Mouse (Mus musculus): ENCODE measurements around the gene Creb3l1. TPM values are rescaled to one million over a fixed set of nuclear protein-coding genes. Genes with fewer than 3 reads are reported as not detected.
A peak's percentile ranks its signal among the peaks of the same experiment; 100 is the strongest.

The Creb3l1 gene
- polyA plus RNA-seq, 1 experiment from 2014 or later = 2.1 TPM

GRCm38 (mm10) chr2:92011424-92012353, 12.6 kb downstream of the Creb3l1 start:
- Histone ChIP-seq H3K9ac (ENCODE audit: low read length) (no peak overlapping the region), H3K36me3 (ENCODE audit: control insufficient read depth, insufficient read depth, low read length) (no peaks in the 10 kb centered on the region), H3K4me3 (ENCODE audit: low read depth, low read length) (no peak overlapping the region), H3K9me3 (ENCODE audit: control insufficient read depth, low read length) (no peaks in the 10 kb centered on the region), H3K4me2 (no peak overlapping the region), H3K4me1 (ENCODE audit: control insufficient read depth, insufficient read depth, low read length) (peaks cover 14% of the 10 kb centered on the region), H3K27ac (ENCODE audit: low read depth, low read length) (no peak overlapping the region), H3K27me3 (ENCODE audit: control insufficient read depth, insufficient read depth, low read length) (no peaks in the 10 kb centered on the region)
- ATAC-seq (ENCODE audit: low FRiP score) (no peak), DNase-seq (ENCODE audit: low spot score, missing footprints) (peak; percentile 70)
- 85% methylated on average over 12 of the region's 12 CpGs for WGBS

- H3K4me1 ChIP-seq (ENCODE audit: control insufficient read depth, insufficient read depth, low read length) = peaks cover 14% of the 10 kb centered on the region
- no peaks in the 10 kb centered on the region for H3K27me3 ChIP-seq (ENCODE audit: control insufficient read depth, insufficient read depth, low read length)
- no peaks in the 10 kb centered on the region for H3K36me3 ChIP-seq (ENCODE audit: control insufficient read depth, insufficient read depth, low read length)
- H3K4me2 ChIP-seq = peak overlapping the region; percentile 79
- no peaks in the 10 kb centered on the region for H3K9me3 ChIP-seq (ENCODE audit: control insufficient read depth, low read length)
- no peak for ATAC-seq (ENCODE audit: low FRiP score)
- H3K27ac ChIP-seq (ENCODE audit: low read depth, low read length) = no peak overlapping the region
- no peak for DNase-seq (ENCODE audit: low spot score, missing footprints)
- H3K9ac ChIP-seq (ENCODE audit: low read length) = peak overlapping the region; percentile 77
- WGBS = 4% methylated on average over 20 of the region's 20 CpGs
- peak overlapping the region; percentile 52 for H3K4me3 ChIP-seq (ENCODE audit: low read depth, low read length)
Observed at GRCm38 (mm10) chr2:92008623-92009404, 15.5 kb downstream of the Creb3l1 start.

- WGBS = under 1% methylated on average over 34 of the region's 34 CpGs
- Histone ChIP-seq H3K9me3 (ENCODE audit: control insufficient read depth, low read length) (no peaks in the 10 kb centered on the region), H3K27me3 (ENCODE audit: control insufficient read depth, insufficient read depth, low read length) (no peaks in the 10 kb centered on the region), H3K36me3 (ENCODE audit: control insufficient read depth, insufficient read depth, low read length) (no peaks in the 10 kb centered on the region), H3K27ac (ENCODE audit: low read depth, low read length) (no peak overlapping the region), H3K9ac (ENCODE audit: low read length) (peak overlapping the region; percentile 77), H3K4me2 (peak overlapping the region; percentile 79), H3K4me1 (ENCODE audit: control insufficient read depth, insufficient read depth, low read length) (peaks cover 14% of the 10 kb centered on the region), H3K4me3 (ENCODE audit: low read depth, low read length) (peak overlapping the region; percentile 52)
- DNase-seq (ENCODE audit: low spot score, missing footprints) (peak; percentile 98), ATAC-seq (ENCODE audit: low FRiP score) (peak; percentile 98)
Observed at GRCm38 (mm10) chr2:92007933-92008622, 16.2 kb downstream of the Creb3l1 start.

- Histone ChIP-seq H3K4me1 (ENCODE audit: control insufficient read depth, insufficient read depth, low read length) (peaks cover 14% of the 10 kb centered on the region), H3K4me3 (ENCODE audit: low read depth, low read length) (peak overlapping the region; percentile 52), H3K27me3 (ENCODE audit: control insufficient read depth, insufficient read depth, low read length) (no peaks in the 10 kb centered on the region), H3K36me3 (ENCODE audit: control insufficient read depth, insufficient read depth, low read length) (no peaks in the 10 kb centered on the region), H3K9ac (ENCODE audit: low read length) (peak overlapping the region; percentile 55), H3K4me2 (peak overlapping the region; percentile 79), H3K9me3 (ENCODE audit: control insufficient read depth, low read length) (no peaks in the 10 kb centered on the region), H3K27ac (ENCODE audit: low read depth, low read length) (no peak overlapping the region)
- peak; percentile 37; the same call in 1 of the 2 replicates for ATAC-seq (ENCODE audit: low FRiP score)
- 1% methylated on average over 28 of the region's 28 CpGs for WGBS
- peak; percentile 94 for DNase-seq (ENCODE audit: low spot score, missing footprints)
Observed at GRCm38 (mm10) chr2:92006983-92007921, 17.1 kb downstream of the Creb3l1 start.

- H3K4me3 ChIP-seq (ENCODE audit: low read depth, low read length) = no peak overlapping the region
- no peaks in the 10 kb centered on the region for H3K36me3 ChIP-seq (ENCODE audit: control insufficient read depth, insufficient read depth, low read length)
- H3K27me3 ChIP-seq (ENCODE audit: control insufficient read depth, insufficient read depth, low read length) = no peaks in the 10 kb centered on the region
- DNase-seq (ENCODE audit: low spot score, missing footprints) = no peak
- 54% methylated on average over 6 of the region's 6 CpGs for WGBS
- no peaks in the 10 kb centered on the region for H3K9me3 ChIP-seq (ENCODE audit: control insufficient read depth, low read length)
- H3K4me2 ChIP-seq = peak overlapping the region; percentile 79
- H3K4me1 ChIP-seq (ENCODE audit: control insufficient read depth, insufficient read depth, low read length) = peaks cover 14% of the 10 kb centered on the region
- no peak for ATAC-seq (ENCODE audit: low FRiP score)
- H3K9ac ChIP-seq (ENCODE audit: low read length) = no peak overlapping the region; the same call in 1 of the 2 replicates
- no peak overlapping the region for H3K27ac ChIP-seq (ENCODE audit: low read depth, low read length)
Observed at GRCm38 (mm10) chr2:92006491-92006890, 17.8 kb downstream of the Creb3l1 start.

GRCm38 (mm10) chr2:92004617-92005016, 19.7 kb downstream of the Creb3l1 start:
- Histone ChIP-seq H3K27ac (ENCODE audit: low read depth, low read length) (no peak overlapping the region), H3K4me2 (no peak overlapping the region), H3K36me3 (ENCODE audit: control insufficient read depth, insufficient read depth, low read length) (no peaks in the 10 kb centered on the region), H3K9ac (ENCODE audit: low read length) (no peak overlapping the region), H3K4me1 (ENCODE audit: control insufficient read depth, insufficient read depth, low read length) (peaks cover 14% of the 10 kb centered on the region), H3K27me3 (ENCODE audit: control insufficient read depth, insufficient read depth, low read length) (no peaks in the 10 kb centered on the region), H3K4me3 (ENCODE audit: low read depth, low read length) (no peak overlapping the region), H3K9me3 (ENCODE audit: control insufficient read depth, low read length) (no peaks in the 10 kb centered on the region)
- WGBS = 82% methylated on average over 7 of the region's 7 CpGs
- DNase-seq (ENCODE audit: low spot score, missing footprints) (peak; percentile 77), ATAC-seq (ENCODE audit: low FRiP score) (no peak)

GRCm38 (mm10) chr2:91997905-91998608, 26.2 kb downstream of the Creb3l1 start:
- no peaks in the 10 kb centered on the region for H3K27me3 ChIP-seq (ENCODE audit: control insufficient read depth, insufficient read depth, low read length)
- H3K4me1 ChIP-seq (ENCODE audit: control insufficient read depth, insufficient read depth, low read length) = peaks cover 2% of the 10 kb centered on the region; the same call in 1 of the 2 replicates
- no peak overlapping the region for H3K4me3 ChIP-seq (ENCODE audit: low read depth, low read length)
- WGBS = 87% methylated on average over 16 of the region's 16 CpGs
- H3K27ac ChIP-seq (ENCODE audit: low read depth, low read length) = no peak overlapping the region
- no peaks in the 10 kb centered on the region for H3K36me3 ChIP-seq (ENCODE audit: control insufficient read depth, insufficient read depth, low read length)
- ATAC-seq (ENCODE audit: low FRiP score) = no peak
- peak; percentile 37 for DNase-seq (ENCODE audit: low spot score, missing footprints)
- H3K9ac ChIP-seq (ENCODE audit: low read length) = no peak overlapping the region
- no peaks in the 10 kb centered on the region for H3K9me3 ChIP-seq (ENCODE audit: control insufficient read depth, low read length)
- no peak overlapping the region for H3K4me2 ChIP-seq

Data from midbrain, embryonic 11.5 days (tissue).